Mouse (Mus musculus): Measurements from ENCODE around the gene Naa15. TPM values are rescaled to one million over a fixed set of nuclear protein-coding genes. Genes with fewer than 3 reads are reported as not detected.
A peak's percentile ranks its signal among the peaks of the same experiment; 100 is the strongest.

Naa15 gene
- polyA plus RNA-seq, 1 experiment from 2014 or later = 63.7 TPM

GRCm38 (mm10) chr3:51481059-51481458, 66.1 kb downstream of the Naa15 start:
- Histone ChIP-seq H3K9ac (replicated peaks) (no peak overlapping the region), H3K36me3 (no peaks in the 10 kb centered on the region), H3K4me1 (replicated peaks) (peaks cover 24% of the 10 kb centered on the region), H3K4me2 (replicated peaks) (no peak overlapping the region), H3K27me3 (no peaks in the 10 kb centered on the region), H3K4me3 (replicated peaks) (no peak overlapping the region), H3K9me3 (no peaks in the 10 kb centered on the region), H3K27ac (no peak overlapping the region)
- no peak for ATAC-seq

- Histone ChIP-seq H3K4me2 (replicated peaks) (no peak overlapping the region), H3K4me3 (replicated peaks) (no peak overlapping the region), H3K36me3 (0 out of 2 replicates have a peak, but pooled peaks cover 3% of the 10 kb centered on the region), H3K9ac (replicated peaks) (no peak overlapping the region), H3K27me3 (no peaks in the 10 kb centered on the region), H3K4me1 (replicated peaks) (peaks cover 30% of the 10 kb centered on the region), H3K9me3 (no peaks in the 10 kb centered on the region), H3K27ac (no peak overlapping the region)
- 60% methylated on average over 3 of the region's 3 CpGs for WGBS
- no peak for ATAC-seq
Measured at GRCm38 (mm10) chr3:51481881-51482280, 66.9 kb downstream of the Naa15 start.

GRCm38 (mm10) chr3:51482781-51483180, 67.8 kb downstream of the Naa15 start:
- no peaks in the 10 kb centered on the region for H3K27me3 ChIP-seq
- peaks cover 6% of the 10 kb centered on the region; the same call in 1 of the 2 replicates for H3K36me3 ChIP-seq
- H3K4me3 ChIP-seq (replicated peaks) = peak overlapping the region; percentile 81
- peaks cover 30% of the 10 kb centered on the region for H3K4me1 ChIP-seq (replicated peaks)
- no peaks in the 10 kb centered on the region for H3K9me3 ChIP-seq
- peak overlapping the region; percentile 85 for H3K9ac ChIP-seq (replicated peaks)
- H3K4me2 ChIP-seq (replicated peaks) = peak overlapping the region; percentile 83
- no peak for ATAC-seq
- no peak overlapping the region for H3K27ac ChIP-seq
- 81% methylated on average over 3 of the region's 3 CpGs for WGBS

- Histone ChIP-seq H3K9ac (replicated peaks) (peak within 1 kb of the TSS; percentile 85), H3K9me3 (no peaks in the 10 kb centered on the region), H3K27me3 (no peaks in the 10 kb centered on the region), H3K36me3 (peaks cover 6% of the 10 kb centered on the region; the same call in 1 of the 2 replicates), H3K4me3 (replicated peaks) (peak within 1 kb of the TSS; percentile 81), H3K27ac (peak within 1 kb of the TSS; percentile 92), H3K4me2 (replicated peaks) (peak within 1 kb of the TSS; percentile 83), H3K4me1 (replicated peaks) (peaks cover 30% of the 10 kb centered on the region)
- peak; percentile 97 for ATAC-seq
- WGBS = under 1% methylated on average over 68 of the region's 70 CpGs
Measured at GRCm38 (mm10) chr3:51483741-51484359, 68.9 kb downstream of the Naa15 start, which contains the start of gene Rab33b. Gene Rab33b, plus strand, starts transcription at chr3:51483920.

- Histone ChIP-seq H3K27me3 (no peaks in the 10 kb centered on the region), H3K36me3 (peaks cover 6% of the 10 kb centered on the region; the same call in 1 of the 2 replicates), H3K4me3 (replicated peaks) (peak overlapping the region; percentile 81), H3K9ac (replicated peaks) (peak overlapping the region; percentile 85), H3K4me2 (replicated peaks) (peak overlapping the region; percentile 83), H3K4me1 (replicated peaks) (peaks cover 30% of the 10 kb centered on the region), H3K27ac (peak overlapping the region; percentile 92), H3K9me3 (no peaks in the 10 kb centered on the region)
- WGBS = 0% methylated on average over 33 of the region's 33 CpGs
- ATAC-seq = peak; percentile 61
Measured at GRCm38 (mm10) chr3:51484370-51484769, 69.4 kb downstream of the Naa15 start.

GRCm38 (mm10) chr3:51485347-51485746, 70.4 kb downstream of the Naa15 start:
- Histone ChIP-seq H3K4me2 (replicated peaks) (peak overlapping the region; percentile 83), H3K27ac (no peak overlapping the region), H3K36me3 (peaks cover 6% of the 10 kb centered on the region; the same call in 1 of the 2 replicates), H3K4me3 (replicated peaks) (peak overlapping the region; percentile 81), H3K9me3 (no peaks in the 10 kb centered on the region), H3K27me3 (no peaks in the 10 kb centered on the region), H3K4me1 (replicated peaks) (peaks cover 33% of the 10 kb centered on the region), H3K9ac (replicated peaks) (peak overlapping the region; percentile 85)
- 90% methylated on average over 4 of the region's 4 CpGs for WGBS
- no peak for ATAC-seq

- Histone ChIP-seq H3K36me3 (peaks cover 6% of the 10 kb centered on the region; the same call in 1 of the 2 replicates), H3K9me3 (no peaks in the 10 kb centered on the region), H3K4me2 (replicated peaks) (no peak overlapping the region), H3K4me1 (replicated peaks) (peaks cover 35% of the 10 kb centered on the region), H3K4me3 (replicated peaks) (no peak overlapping the region), H3K27me3 (no peaks in the 10 kb centered on the region), H3K27ac (no peak overlapping the region), H3K9ac (replicated peaks) (no peak overlapping the region)
- WGBS = 91% methylated on average over 4 of the region's 4 CpGs
- no peak for ATAC-seq
Measured at GRCm38 (mm10) chr3:51486491-51487195, 71.7 kb downstream of the Naa15 start.

- no peak overlapping the region for H3K4me2 ChIP-seq (replicated peaks)
- H3K27ac ChIP-seq = 0 out of 2 replicates have a peak overlapping the region, but pooled peaks have one; percentile 30
- H3K9ac ChIP-seq (replicated peaks) = no peak overlapping the region
- ATAC-seq = no peak
- H3K27me3 ChIP-seq = no peaks in the 10 kb centered on the region
- H3K4me3 ChIP-seq (replicated peaks) = no peak overlapping the region
- H3K9me3 ChIP-seq = no peaks in the 10 kb centered on the region
- peaks cover 19% of the 10 kb centered on the region for H3K4me1 ChIP-seq (replicated peaks)
- peaks cover 21% of the 10 kb centered on the region for H3K36me3 ChIP-seq
- WGBS = 83% methylated on average over 7 of the region's 7 CpGs
Measured at GRCm38 (mm10) chr3:51490088-51490753, 75.3 kb downstream of the Naa15 start.

- Histone ChIP-seq H3K36me3 (peaks cover 19% of the 10 kb centered on the region), H3K9me3 (no peaks in the 10 kb centered on the region), H3K27ac (no peak overlapping the region), H3K9ac (replicated peaks) (no peak overlapping the region), H3K4me3 (replicated peaks) (no peak overlapping the region), H3K27me3 (no peaks in the 10 kb centered on the region), H3K4me2 (replicated peaks) (no peak overlapping the region), H3K4me1 (replicated peaks) (0 out of 2 replicates have a peak, but pooled peaks cover 6% of the 10 kb centered on the region)
- ATAC-seq = no peak
- WGBS = 94% methylated on average over 13 of the region's 13 CpGs
Measured at GRCm38 (mm10) chr3:51493272-51493838, 78.4 kb downstream of the Naa15 start.

- H3K4me2 ChIP-seq (replicated peaks) = no peak overlapping the region
- H3K27ac ChIP-seq = no peak overlapping the region
- no peaks in the 10 kb centered on the region for H3K9me3 ChIP-seq
- H3K4me1 ChIP-seq (replicated peaks) = 0 out of 2 replicates have a peak, but pooled peaks cover 6% of the 10 kb centered on the region
- H3K36me3 ChIP-seq = peaks cover 19% of the 10 kb centered on the region
- no peaks in the 10 kb centered on the region for H3K27me3 ChIP-seq
- ATAC-seq = no peak
- WGBS = 86% methylated on average over 2 of the region's 2 CpGs
- H3K4me3 ChIP-seq (replicated peaks) = no peak overlapping the region
- H3K9ac ChIP-seq (replicated peaks) = no peak overlapping the region
Measured at GRCm38 (mm10) chr3:51494466-51494865, 79.5 kb downstream of the Naa15 start.

GRCm38 (mm10) chr3:51495646-51496045, 80.7 kb downstream of the Naa15 start:
- Histone ChIP-seq H3K9ac (replicated peaks) (no peak overlapping the region), H3K4me3 (replicated peaks) (no peak overlapping the region), H3K9me3 (no peaks in the 10 kb centered on the region), H3K36me3 (peaks cover 19% of the 10 kb centered on the region), H3K27ac (no peak overlapping the region), H3K27me3 (no peaks in the 10 kb centered on the region), H3K4me1 (replicated peaks) (no peaks in the 10 kb centered on the region), H3K4me2 (replicated peaks) (no peak overlapping the region)
- 92% methylated on average over 9 of the region's 9 CpGs for WGBS
- ATAC-seq = no peak

- H3K36me3 ChIP-seq = peaks cover 19% of the 10 kb centered on the region
- H3K27me3 ChIP-seq = no peaks in the 10 kb centered on the region
- H3K4me3 ChIP-seq (replicated peaks) = no peak overlapping the region
- no peaks in the 10 kb centered on the region for H3K9me3 ChIP-seq
- no peak overlapping the region for H3K9ac ChIP-seq (replicated peaks)
- no peak overlapping the region for H3K27ac ChIP-seq
- H3K4me2 ChIP-seq (replicated peaks) = no peak overlapping the region
- no peaks in the 10 kb centered on the region for H3K4me1 ChIP-seq (replicated peaks)
- no peak for ATAC-seq
- 95% methylated on average over 1 of the region's 1 CpGs for WGBS
Measured at GRCm38 (mm10) chr3:51497978-51498377, 83.0 kb downstream of the Naa15 start.
